Mouse (Mus musculus) midbrain, postnatal 0 days (tissue): ENCODE results near the gene Vav1. TPM values are rescaled to one million over a fixed set of nuclear protein-coding genes. Genes with fewer than 3 reads are reported as not detected.

Source experiments
- ATAC-seq: fragments of 200-750 bp; cut with Nextera tagmentation; 2 replicates; pipeline ENCODE4 v1.8.0; 2017; ENCODE audit warnings: moderate number of reproducible peaks, mild to moderate bottlenecking, moderate TSS enrichment, moderate library complexity; ENCODE audit not compliant: low FRiP score
- DNase-seq: peaks from one replicate; pipeline ENCODE4 v3.0.0-alpha.2; 2015; ENCODE audit warnings: low spot score
- H3K27ac ChIP-seq: fragments of 300-500 bp; sonication (generic); 2 replicates; pipeline ENCODE4 v1.5.1; 2014; ENCODE audit warnings: low read depth, mild to moderate bottlenecking, low read length, mixed read lengths
- H3K27me3 ChIP-seq: fragments of 300-500 bp; sonication (generic); 2 replicates; pipeline ENCODE4 v1.6.1; 2014; ENCODE audit warnings: low read length, control low read depth, mixed read lengths; ENCODE audit not compliant: insufficient read depth
- H3K36me3 ChIP-seq: fragments of 300-500 bp; sonication (generic); 2 replicates; pipeline ENCODE4 v1.6.1; 2014; ENCODE audit warnings: low read length, control low read depth, mixed read lengths; ENCODE audit not compliant: insufficient read depth
- H3K4me1 ChIP-seq: fragments of 300-500 bp; sonication (generic); 2 replicates; pipeline ENCODE4 v1.6.1; 2014; ENCODE audit warnings: mild to moderate bottlenecking, control low read depth, antibody characterized with exemption, low read length, mixed read lengths; ENCODE audit not compliant: insufficient read depth
- H3K4me2 ChIP-seq: fragments of 300-500 bp; sonication (generic); 2 replicates; pipeline ENCODE4 v1.6.1; 2014; ENCODE audit warnings: low read depth, mild to moderate bottlenecking, low read length, mixed read lengths; ENCODE audit not compliant: poor library complexity, severe bottlenecking
- H3K4me3 ChIP-seq: fragments of 300-500 bp; sonication (generic); 2 replicates; pipeline ENCODE4 v1.5.1; 2014; ENCODE audit warnings: low read depth, mild to moderate bottlenecking, low read length, moderate library complexity
- H3K9ac ChIP-seq: fragments of 300-500 bp; sonication (generic); replicated peaks from 2 replicates; pipeline ENCODE4 v1.6.1; 2014; ENCODE audit warnings: mild to moderate bottlenecking, low read length, moderate library complexity, mixed read lengths; ENCODE audit not compliant: poor library complexity, severe bottlenecking
- H3K9me3 ChIP-seq: fragments of 300-500 bp; sonication (generic); 2 replicates; pipeline ENCODE4 v1.6.1; 2016; ENCODE audit warnings: low read length, control low read depth
- CTCF ChIP-seq: IDR thresholded peaks from 2 replicates; pipeline ENCODE4 v1.5.1; 2016; ENCODE audit warnings: antibody characterized with exemption, mild to moderate bottlenecking
- WGBS: fragments of 180-500 bp; shearing (Covaris S2); extraction: QIAGEN DNeasy Blood & Tissue Kit; methylation state at CpG from one replicate; pipeline ENCODE4 v1.1.7; 2014; 5-methylcytosine and 5-hydroxymethylcytosine counted together
- polyA plus RNA-seq: library from polyadenylated mRNA; unstranded; fragments of >200 nt; fragmentation: Nextera tagmentation; extraction: Ambion mirVana; gene quantifications from 2 replicates; pipeline ENCODE4 v1.2.1, GENCODE M21; 2015
- total RNA-seq: library from RNA; depleted of rRNA; stranded (reverse); fragments of >200 nt; gene quantifications from 2 replicates; pipeline ENCODE4 v1.2.3, GENCODE M21; 2014; rRNA removed

Vav1 gene
- total and polyA plus RNA-seq, 2 experiments from 2014 or later: 1.7 to 2.7 TPM

- Histone ChIP-seq H3K4me3 (no peak overlapping the region), H3K27ac (no peak overlapping the region), H3K27me3 (no peaks in the 10 kb centered on the region), H3K36me3 (no peaks in the 10 kb centered on the region), H3K4me1 (no peaks in the 10 kb centered on the region), H3K4me2 (no peak overlapping the region), H3K9me3 (no peaks in the 10 kb centered on the region), H3K9ac (no peak overlapping the region)
- no peak for TF ChIP-seq CTCF
- DNase-seq (no peak), ATAC-seq (no peak)
- WGBS: 70% methylated on average over 5 of the region's 5 CpGs
Measured at GRCm38 (mm10) chr17:57349067-57349466, 70.2 kb downstream of the Vav1 start.

GRCm38 (mm10) chr17:57350212-57350611 is 71.3 kb downstream of the Vav1 start:
- H3K4me2 ChIP-seq: no peak overlapping the region
- no peak overlapping the region for H3K4me3 ChIP-seq
- H3K27me3 ChIP-seq: no peaks in the 10 kb centered on the region
- no peak for TF ChIP-seq CTCF
- H3K27ac ChIP-seq: no peak overlapping the region
- no peaks in the 10 kb centered on the region for H3K9me3 ChIP-seq
- 90% methylated on average over 5 of the region's 5 CpGs for WGBS
- no peaks in the 10 kb centered on the region for H3K4me1 ChIP-seq
- no peak overlapping the region for H3K9ac ChIP-seq
- no peaks in the 10 kb centered on the region for H3K36me3 ChIP-seq
- DNase-seq (no peak), ATAC-seq (no peak)

- Histone ChIP-seq H3K27ac (no peak overlapping the region), H3K9me3 (no peaks in the 10 kb centered on the region), H3K4me2 (no peak overlapping the region), H3K36me3 (no peaks in the 10 kb centered on the region), H3K9ac (no peak overlapping the region), H3K4me1 (no peaks in the 10 kb centered on the region), H3K27me3 (no peaks in the 10 kb centered on the region), H3K4me3 (no peak overlapping the region)
- DNase-seq (no peak), ATAC-seq (no peak)
- TF ChIP-seq CTCF: no peak
- 87% methylated on average over 9 of the region's 9 CpGs for WGBS
Measured at GRCm38 (mm10) chr17:57351107-57351506, 72.2 kb downstream of the Vav1 start.

- no peak for ATAC-seq
- no peaks in the 10 kb centered on the region for H3K9me3 ChIP-seq
- H3K4me2 ChIP-seq: no peak within 1 kb of the TSS
- no peak within 1 kb of the TSS for H3K4me3 ChIP-seq
- no peaks in the 10 kb centered on the region for H3K36me3 ChIP-seq
- no peak for DNase-seq
- TF ChIP-seq CTCF: no peak
- H3K27me3 ChIP-seq: no peaks in the 10 kb centered on the region
- H3K27ac ChIP-seq: no peak within 1 kb of the TSS
- no peaks in the 10 kb centered on the region for H3K4me1 ChIP-seq
- WGBS: 0% methylated on average over 1 of the region's 1 CpGs
- no peak within 1 kb of the TSS for H3K9ac ChIP-seq
Measured at GRCm38 (mm10) chr17:57358441-57358840, 79.5 kb downstream of the Vav1 start, which contains the start of gene Adgre1. Gene Adgre1 (plus strand): TSS chr17:57358691.

GRCm38 (mm10) chr17:57359485-57360241 is 80.8 kb downstream of the Vav1 start:
- H3K27ac ChIP-seq: no peak overlapping the region
- H3K4me2 ChIP-seq: no peak overlapping the region
- no peak for TF ChIP-seq CTCF
- 83% methylated on average over 11 of the region's 11 CpGs for WGBS
- no peaks in the 10 kb centered on the region for H3K36me3 ChIP-seq
- H3K4me1 ChIP-seq: no peaks in the 10 kb centered on the region
- no peak for DNase-seq
- H3K9me3 ChIP-seq: no peaks in the 10 kb centered on the region
- H3K9ac ChIP-seq: no peak overlapping the region
- no peak overlapping the region for H3K4me3 ChIP-seq
- H3K27me3 ChIP-seq: no peaks in the 10 kb centered on the region
- ATAC-seq: no peak

Other genes starting within 250 kb of the Vav1 start
- gene Khsrp, start 247.6 kb upstream of the Vav1 start, total RNA-seq: 73.6 and 76.9 TPM in 2 replicates
- 25.3 and 31.6 TPM in 2 replicates for gene Khsrp, start 247.6 kb upstream of the Vav1 start, polyA plus RNA-seq
- 0.85 TPM in 1 of 2 replicates, not detected in the other for gene Slc25a41, start 237.4 kb upstream of the Vav1 start, total RNA-seq
- gene Slc25a41, start 237.4 kb upstream of the Vav1 start, polyA plus RNA-seq: not detected in 2 replicates
- 6.2 and 8.5 TPM in 2 replicates for gene Crb3, start 220.0 kb upstream of the Vav1 start, total RNA-seq
- gene Crb3, start 220.0 kb upstream of the Vav1 start, polyA plus RNA-seq: 3.5 and 5.1 TPM in 2 replicates
- gene Slc25a23, start 219.2 kb upstream of the Vav1 start, total RNA-seq: 109 and 146 TPM in 2 replicates
- 42.9 and 44.5 TPM in 2 replicates for gene Slc25a23, start 219.2 kb upstream of the Vav1 start, polyA plus RNA-seq
- gene Dennd1c, start 200.6 kb upstream of the Vav1 start, total RNA-seq: 0.27 and 1.0 TPM in 2 replicates
- 1.9 and 2.3 TPM in 2 replicates for gene Dennd1c, start 200.6 kb upstream of the Vav1 start, polyA plus RNA-seq
- gene Tubb4a, start 191.3 kb upstream of the Vav1 start, total RNA-seq: 186 and 206 TPM in 2 replicates
- 408 and 417 TPM in 2 replicates for gene Tubb4a, start 191.3 kb upstream of the Vav1 start, polyA plus RNA-seq
- 2.2 and 3.8 TPM in 2 replicates for gene Tnfsf9, start 173.8 kb upstream of the Vav1 start, total RNA-seq
- 3.6 and 4.5 TPM in 2 replicates for gene Tnfsf9, start 173.8 kb upstream of the Vav1 start, polyA plus RNA-seq
- 0.82 TPM in 1 of 2 replicates, not detected in the other for gene Cd70, start 129.3 kb upstream of the Vav1 start, total RNA-seq
- 1.2 and 1.4 TPM in 2 replicates for gene Cd70, start 129.3 kb upstream of the Vav1 start, polyA plus RNA-seq
- gene Tnfsf14, start 84.9 kb upstream of the Vav1 start, total RNA-seq: not detected in 2 replicates
- gene Tnfsf14, start 84.9 kb upstream of the Vav1 start, polyA plus RNA-seq: not detected in 2 replicates
- 0.49 and 8.6 TPM in 2 replicates for gene C3, start 51.0 kb upstream of the Vav1 start, total RNA-seq
- 1.7 and 2.9 TPM in 2 replicates for gene C3, start 51.0 kb upstream of the Vav1 start, polyA plus RNA-seq
- gene Gpr108, start 30.7 kb upstream of the Vav1 start, total RNA-seq: 19.2 and 20.9 TPM in 2 replicates
- 22.6 and 23.1 TPM in 2 replicates for gene Gpr108, start 30.7 kb upstream of the Vav1 start, polyA plus RNA-seq
- 3.8 and 5.5 TPM in 2 replicates for gene Trip10, start 29.6 kb upstream of the Vav1 start, total RNA-seq
- 5.4 and 5.5 TPM in 2 replicates for gene Trip10, start 29.6 kb upstream of the Vav1 start, polyA plus RNA-seq
- gene Adgre1, start 79.6 kb downstream of the Vav1 start, total RNA-seq: 7.0 and 21.8 TPM in 2 replicates
- gene Adgre1, start 79.6 kb downstream of the Vav1 start, polyA plus RNA-seq: 3.8 and 4.4 TPM in 2 replicates